Mouse (Mus musculus) kidney, embryonic 16.5 days (tissue): ENCODE results near the gene Rpn1. TPM values are rescaled to one million over a fixed set of nuclear protein-coding genes. Genes with fewer than 3 reads are reported as not detected.

Experiments
- ATAC-seq: fragments of 200-750 bp; cut with Nextera tagmentation; 2 replicates; pipeline ENCODE4 v1.8.0; 2017; ENCODE audit warnings: moderate TSS enrichment; ENCODE audit not compliant: low FRiP score, low TSS enrichment
- H3K27ac ChIP-seq: fragments of 300-500 bp; sonication (generic); 2 replicates; pipeline ENCODE4 v1.5.1; 2014; ENCODE audit warnings: low read length
- H3K27me3 ChIP-seq: fragments of 300-500 bp; sonication (generic); 2 replicates; pipeline ENCODE4 v1.6.1; 2014; ENCODE audit warnings: low read length, control low read depth, mixed read lengths; ENCODE audit not compliant: insufficient read depth
- H3K36me3 ChIP-seq: fragments of 300-500 bp; sonication (generic); 2 replicates; pipeline ENCODE4 v1.6.1; 2014; ENCODE audit warnings: low read length, control low read depth, mixed read lengths; ENCODE audit not compliant: insufficient read depth
- H3K4me1 ChIP-seq: fragments of 300-500 bp; sonication (generic); 2 replicates; pipeline ENCODE4 v1.6.1; 2014; ENCODE audit warnings: low read length, control low read depth, mixed read lengths; ENCODE audit not compliant: insufficient read depth
- H3K4me2 ChIP-seq: fragments of 300-500 bp; sonication (generic); replicated peaks from 2 replicates; pipeline ENCODE4 v1.6.1; 2014; ENCODE audit warnings: low read depth, low read length
- H3K4me3 ChIP-seq: fragments of 300-500 bp; sonication (generic); 2 replicates; pipeline ENCODE4 v1.5.1; 2014; ENCODE audit warnings: mild to moderate bottlenecking, low read length
- H3K9ac ChIP-seq: fragments of 300-500 bp; sonication (generic); replicated peaks from 2 replicates; pipeline ENCODE4 v1.6.1; 2014; ENCODE audit warnings: low read length
- H3K9me3 ChIP-seq: fragments of 300-500 bp; sonication (generic); 2 replicates; pipeline ENCODE4 v1.6.1; 2016; ENCODE audit warnings: low read length, control low read depth
- WGBS: fragments of 180-500 bp; shearing (Covaris S2); extraction: QIAGEN DNeasy Blood & Tissue Kit; methylation state at CpG from one replicate; pipeline ENCODE4 v1.1.7; 2014; 5-methylcytosine and 5-hydroxymethylcytosine counted together
- polyA plus RNA-seq: library from polyadenylated mRNA; unstranded; fragments of >200 nt; fragmentation: Nextera tagmentation; extraction: Ambion mirVana; gene quantifications from 2 replicates; pipeline ENCODE4 v1.2.1, GENCODE M21; 2015

Rpn1 gene
- 457 and 473 TPM in 2 replicates for polyA plus RNA-seq

DNA sequence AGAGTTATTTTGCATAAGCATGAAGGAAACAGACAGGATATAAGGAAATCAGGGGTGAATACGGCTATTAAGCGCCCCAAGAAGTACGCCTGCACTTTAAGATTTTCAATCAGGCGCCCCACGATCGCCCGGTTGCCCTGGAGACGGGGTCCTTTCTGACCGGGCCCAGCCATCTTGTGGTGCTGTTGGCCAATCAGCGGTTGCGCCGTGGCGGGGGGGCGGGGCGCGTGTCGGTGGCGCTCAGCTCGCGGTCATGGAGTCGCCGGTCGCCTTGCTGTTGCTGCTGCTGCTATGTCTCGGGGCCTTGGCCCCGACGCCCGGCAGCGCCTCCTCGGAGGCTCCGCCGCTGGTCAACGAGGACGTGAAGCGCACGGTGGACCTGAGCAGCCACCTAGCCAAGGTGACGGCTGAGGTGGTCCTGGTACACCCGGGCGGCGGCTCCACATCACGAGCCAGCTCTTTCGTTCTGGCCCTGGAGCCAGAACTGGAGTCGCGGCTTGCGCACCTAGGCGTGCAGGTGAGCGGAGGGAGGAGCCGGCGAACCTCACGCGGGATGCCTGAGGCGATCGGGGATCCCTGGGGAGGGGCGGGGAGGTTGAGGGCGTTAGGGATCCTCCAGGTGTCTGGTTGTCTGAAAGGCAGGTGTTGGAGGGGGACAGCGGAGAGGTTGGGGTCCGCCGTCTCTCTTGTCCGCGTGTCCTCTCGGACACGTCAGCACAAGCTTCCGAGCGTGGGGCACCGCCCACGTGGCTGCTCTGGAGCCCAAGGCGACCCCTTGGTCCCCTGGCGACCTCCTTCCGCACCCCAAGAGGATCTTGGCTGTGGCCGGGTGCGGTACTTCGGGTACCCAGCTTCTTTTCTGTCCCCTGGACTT is at the start of gene Rpn1:
TSS of gene Rpn1 (plus strand) at position 205 of the 874 bp plus-strand sequence.
- ATAC-seq: peak; percentile 95
- H3K9me3 ChIP-seq: no peaks in the 10 kb centered on the region
- peak within 1 kb of the TSS; percentile 95 for H3K9ac ChIP-seq
- no peaks in the 10 kb centered on the region; the same call in 1 of the 2 replicates for H3K27me3 ChIP-seq
- peak within 1 kb of the TSS; percentile 100 for H3K4me3 ChIP-seq
- H3K4me2 ChIP-seq: peak within 1 kb of the TSS; percentile 92
- H3K27ac ChIP-seq: peak within 1 kb of the TSS; percentile 81
- under 1% methylated on average over 71 of the region's 71 CpGs for WGBS
- H3K36me3 ChIP-seq: peaks cover 6% of the 10 kb centered on the region
- peaks cover 24% of the 10 kb centered on the region for H3K4me1 ChIP-seq

DNA sequence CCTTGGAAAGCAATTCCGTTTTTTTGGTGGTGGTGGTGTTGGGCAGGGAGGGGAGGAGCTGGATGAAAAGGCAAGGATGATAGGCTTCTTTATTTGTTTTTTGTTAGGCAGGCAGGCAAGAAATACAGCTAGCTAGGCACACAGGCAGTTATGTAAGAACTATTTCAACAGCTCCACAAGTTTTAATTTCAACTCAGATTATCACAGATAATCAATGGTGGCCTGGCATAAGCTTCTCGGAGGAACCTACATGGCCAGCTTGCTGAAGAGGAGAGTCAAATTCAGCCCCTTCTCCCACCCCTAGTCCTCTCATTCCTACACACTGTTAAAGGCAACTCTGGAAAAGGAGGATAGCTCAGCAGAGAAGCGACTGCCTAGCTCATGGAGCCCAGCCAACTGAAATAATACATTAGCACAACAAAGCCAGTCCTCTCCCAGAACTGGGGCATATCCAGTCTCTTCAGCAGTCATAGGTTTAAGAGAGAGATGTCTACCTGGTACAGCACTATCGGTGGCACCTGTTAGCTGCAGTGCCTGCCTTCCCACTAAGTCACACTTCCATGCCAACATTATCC is 46.7 kb upstream of the Rpn1 start:
- H3K9ac ChIP-seq: no peak overlapping the region
- no peaks in the 10 kb centered on the region for H3K27me3 ChIP-seq
- no peak overlapping the region for H3K4me3 ChIP-seq
- H3K9me3 ChIP-seq: no peaks in the 10 kb centered on the region
- ATAC-seq: no peak
- no peak overlapping the region for H3K27ac ChIP-seq
- no peak overlapping the region for H3K4me2 ChIP-seq
- peaks cover 3% of the 10 kb centered on the region for H3K4me1 ChIP-seq
- peaks cover 13% of the 10 kb centered on the region for H3K36me3 ChIP-seq
- 77% methylated on average over 4 of the region's 4 CpGs for WGBS

DNA sequence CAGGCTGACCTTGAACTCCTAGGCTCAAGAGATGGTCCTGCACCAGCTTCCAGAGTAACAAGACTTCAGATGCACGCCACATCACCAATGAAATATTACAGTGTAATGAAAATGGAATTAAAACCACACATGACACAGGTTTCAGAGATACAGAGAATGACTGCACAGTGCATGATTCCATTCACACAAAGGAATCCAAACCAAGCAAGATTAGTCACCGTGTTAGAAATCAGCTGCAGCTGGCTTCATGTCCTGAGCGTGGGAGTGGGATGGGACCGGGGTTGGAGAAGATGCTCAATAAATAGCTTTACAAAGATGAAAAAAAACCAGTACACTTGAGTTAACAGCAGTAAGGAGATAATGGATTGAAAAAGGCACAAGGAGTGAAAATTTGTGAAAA is 44.9 kb upstream of the Rpn1 start:
- Histone ChIP-seq H3K27ac (no peak overlapping the region), H3K4me1 (peaks cover 21% of the 10 kb centered on the region), H3K9me3 (no peaks in the 10 kb centered on the region), H3K36me3 (peaks cover 13% of the 10 kb centered on the region), H3K27me3 (no peaks in the 10 kb centered on the region), H3K4me3 (no peak overlapping the region), H3K9ac (no peak overlapping the region), H3K4me2 (no peak overlapping the region)
- 92% methylated on average over 4 of the region's 4 CpGs for WGBS
- no peak for ATAC-seq

DNA sequence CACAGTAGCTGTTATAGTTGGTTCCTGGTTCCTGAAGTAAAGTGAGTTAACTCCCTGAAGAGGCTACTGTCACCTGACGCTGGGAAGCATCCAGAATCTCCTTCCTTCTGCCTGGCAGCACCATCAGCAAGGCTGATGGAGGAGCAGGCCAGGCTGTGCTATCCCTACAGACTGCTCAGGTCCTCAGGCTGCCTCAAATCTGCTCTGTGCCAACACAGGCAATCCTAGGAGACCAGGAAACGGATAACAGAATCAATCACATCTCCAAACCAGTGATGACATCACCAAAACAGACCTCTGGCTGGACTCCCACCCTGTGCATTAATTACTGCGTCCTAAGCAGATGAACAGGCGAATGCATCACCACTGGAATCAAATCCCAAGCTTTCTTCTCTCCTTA is 43.1 kb upstream of the Rpn1 start:
- Histone ChIP-seq H3K9ac (no peak overlapping the region), H3K9me3 (no peaks in the 10 kb centered on the region), H3K4me2 (no peak overlapping the region), H3K36me3 (peaks cover 10% of the 10 kb centered on the region), H3K27ac (no peak overlapping the region), H3K27me3 (no peaks in the 10 kb centered on the region), H3K4me3 (no peak overlapping the region), H3K4me1 (peaks cover 21% of the 10 kb centered on the region)
- WGBS: 74% methylated on average over 4 of the region's 4 CpGs
- ATAC-seq: no peak

DNA sequence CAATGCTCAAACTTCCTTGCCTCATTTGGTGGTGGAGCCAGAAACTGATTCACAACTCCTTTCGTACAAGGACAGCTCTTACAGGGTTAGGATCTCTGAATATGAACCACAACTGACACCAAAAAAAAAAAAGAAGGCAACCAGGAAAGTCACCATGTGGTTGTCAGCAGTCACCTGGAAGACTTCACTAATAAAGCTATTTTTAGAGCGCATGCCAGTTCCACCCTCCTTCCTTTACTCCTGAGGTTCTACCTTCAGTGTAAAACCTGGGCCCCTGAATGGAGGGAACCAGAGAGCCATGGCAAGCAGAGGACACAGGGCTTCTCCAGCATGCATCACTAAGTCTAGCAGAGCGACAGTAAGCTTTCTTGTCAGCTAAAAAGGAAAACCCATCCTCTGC is 41.9 kb upstream of the Rpn1 start:
- H3K9ac ChIP-seq: 0 out of 2 replicates have a peak overlapping the region, but pooled peaks have one; percentile 2
- peaks cover 21% of the 10 kb centered on the region for H3K4me1 ChIP-seq
- no peak overlapping the region for H3K27ac ChIP-seq
- H3K4me2 ChIP-seq: no peak overlapping the region
- H3K27me3 ChIP-seq: no peaks in the 10 kb centered on the region
- H3K4me3 ChIP-seq: no peak overlapping the region
- no peaks in the 10 kb centered on the region for H3K9me3 ChIP-seq
- ATAC-seq: no peak
- H3K36me3 ChIP-seq: peaks cover 7% of the 10 kb centered on the region; the same call in 1 of the 2 replicates
- WGBS: 83% methylated on average over 3 of the region's 3 CpGs

DNA sequence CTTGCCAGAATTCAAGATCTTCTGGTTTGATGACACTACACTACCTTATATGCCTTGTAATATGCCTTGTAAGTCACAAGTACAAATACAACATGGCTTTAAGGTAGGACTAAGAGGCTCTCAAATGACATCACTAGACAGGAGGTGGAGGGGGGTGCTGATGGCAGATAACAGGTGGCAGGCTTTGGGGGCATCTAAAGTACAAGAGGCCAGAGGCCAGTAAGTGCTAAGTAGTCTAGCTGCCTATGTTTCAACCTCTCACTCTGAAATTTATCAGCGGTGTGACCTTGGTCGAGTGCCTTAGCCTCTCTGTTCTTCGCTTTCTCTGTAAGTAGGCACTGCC is 40.1 kb upstream of the Rpn1 start:
- Histone ChIP-seq H3K4me2 (peak overlapping the region; percentile 87), H3K9me3 (no peaks in the 10 kb centered on the region), H3K27ac (peak overlapping the region; percentile 87), H3K4me1 (peaks cover 25% of the 10 kb centered on the region), H3K4me3 (peak overlapping the region; percentile 96), H3K36me3 (0 out of 2 replicates have a peak, but pooled peaks cover 4% of the 10 kb centered on the region), H3K9ac (peak overlapping the region; percentile 97), H3K27me3 (no peaks in the 10 kb centered on the region)
- ATAC-seq: no peak
- 0% methylated on average over 3 of the region's 3 CpGs for WGBS

DNA sequence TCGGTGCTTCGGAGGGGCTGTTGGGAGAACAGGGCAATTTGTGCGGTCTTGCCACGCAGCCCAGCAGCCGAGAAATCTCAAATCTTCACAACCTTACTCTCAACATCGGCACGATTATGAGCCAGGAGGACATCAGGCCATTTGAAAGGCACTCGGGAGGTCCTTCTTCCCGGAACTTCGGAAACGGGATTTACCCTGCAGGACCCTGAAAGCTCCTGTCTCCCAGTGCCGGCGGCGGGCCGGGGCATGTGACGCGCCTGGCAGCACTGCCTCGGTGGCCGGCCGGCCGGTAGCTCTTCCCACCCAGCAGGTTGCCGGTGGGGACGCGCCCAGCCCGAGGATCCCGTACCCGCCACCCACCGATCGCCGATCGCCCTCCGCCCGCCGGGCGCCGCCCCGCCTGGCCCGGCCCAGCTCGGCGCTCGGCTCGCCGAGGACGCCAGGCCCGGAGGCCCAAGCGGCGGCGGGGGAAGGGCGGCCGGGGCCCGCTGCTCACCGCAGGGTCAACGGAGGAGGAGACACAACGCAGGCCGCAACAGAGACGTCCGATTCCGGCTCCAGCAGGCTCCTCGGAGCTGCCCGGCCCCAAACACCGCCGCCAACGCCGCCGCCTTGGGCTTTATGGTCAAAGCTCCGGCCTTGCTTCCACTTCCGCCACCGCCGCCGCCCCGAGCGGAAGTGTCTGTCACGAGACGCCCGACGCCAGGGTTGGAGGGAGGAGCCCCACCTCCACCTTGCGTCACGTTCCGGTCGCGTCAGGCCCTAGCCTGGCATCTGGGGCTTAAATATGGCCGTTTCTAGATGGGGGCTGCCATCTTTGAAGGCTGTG is 39.5 kb upstream of the Rpn1 start, which contains the start of gene Rab7:
TSS of gene Rab7 (minus strand) at position 694 of the 829 bp plus-strand sequence.
- no peaks in the 10 kb centered on the region for H3K9me3 ChIP-seq
- ATAC-seq: peak; percentile 98
- H3K4me1 ChIP-seq: peaks cover 30% of the 10 kb centered on the region
- peak within 1 kb of the TSS; percentile 97 for H3K9ac ChIP-seq
- under 1% methylated on average over 79 of the region's 82 CpGs for WGBS
- peak within 1 kb of the TSS; percentile 87 for H3K4me2 ChIP-seq
- H3K36me3 ChIP-seq: no peaks in the 10 kb centered on the region
- H3K27me3 ChIP-seq: no peaks in the 10 kb centered on the region
- H3K27ac ChIP-seq: peak within 1 kb of the TSS; percentile 87
- H3K4me3 ChIP-seq: peak within 1 kb of the TSS; percentile 96

DNA sequence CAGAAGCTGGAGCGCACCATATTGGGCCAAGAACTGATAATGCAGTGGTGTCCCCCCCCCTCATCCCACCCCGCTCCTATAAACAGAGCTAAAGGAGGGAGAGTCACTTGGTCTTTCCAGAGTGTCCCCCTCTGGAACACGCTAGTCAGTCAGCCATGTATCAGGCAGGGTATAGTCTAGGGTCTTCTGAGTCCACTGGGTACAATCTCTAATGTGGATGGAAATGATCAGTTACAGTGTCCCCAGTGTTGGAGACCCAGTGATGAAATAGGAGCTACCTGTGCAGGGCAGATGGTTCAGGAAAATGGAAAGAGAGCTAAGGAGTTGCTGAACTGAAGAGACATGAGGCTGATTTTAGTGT is 38.9 kb upstream of the Rpn1 start:
- Histone ChIP-seq H3K9ac (no peak overlapping the region), H3K27me3 (no peaks in the 10 kb centered on the region), H3K9me3 (no peaks in the 10 kb centered on the region), H3K4me1 (peaks cover 30% of the 10 kb centered on the region), H3K4me2 (peak overlapping the region; percentile 53), H3K27ac (no peak overlapping the region), H3K36me3 (no peaks in the 10 kb centered on the region), H3K4me3 (peak overlapping the region; percentile 96)
- ATAC-seq: no peak
- 37% methylated on average over 3 of the region's 3 CpGs for WGBS

DNA sequence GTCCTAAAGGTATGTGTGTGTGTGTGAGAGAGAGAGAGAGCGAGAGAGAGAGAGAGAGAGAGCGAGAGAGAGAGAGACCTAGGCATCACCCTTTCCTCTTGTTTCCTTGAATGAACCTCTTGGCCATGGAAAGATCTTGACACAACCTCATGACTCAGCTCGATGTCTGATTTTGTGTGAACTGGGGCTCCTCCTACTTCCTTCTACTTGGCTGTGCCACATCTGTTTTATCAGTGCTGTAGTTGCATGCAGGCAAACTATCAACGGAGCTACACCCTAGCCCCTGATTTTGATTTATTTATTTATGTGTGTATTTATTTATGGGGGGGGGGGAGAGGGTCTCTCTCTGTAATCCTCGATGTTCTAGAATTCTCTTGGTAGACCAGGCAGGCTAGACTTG is 36.4 kb upstream of the Rpn1 start:
- H3K36me3 ChIP-seq: no peaks in the 10 kb centered on the region
- no peak overlapping the region for H3K4me2 ChIP-seq
- H3K9ac ChIP-seq: no peak overlapping the region
- no peak overlapping the region for H3K4me3 ChIP-seq
- no peak for ATAC-seq
- H3K27ac ChIP-seq: no peak overlapping the region
- 82% methylated on average over 5 of the region's 5 CpGs for WGBS
- no peaks in the 10 kb centered on the region for H3K27me3 ChIP-seq
- H3K9me3 ChIP-seq: no peaks in the 10 kb centered on the region
- H3K4me1 ChIP-seq: peaks cover 24% of the 10 kb centered on the region
